Mouse (Mus musculus): Measurements from ENCODE around the gene Dek. TPM values are rescaled to one million over a fixed set of nuclear protein-coding genes. Genes with fewer than 3 reads are reported as not detected.
A peak's percentile ranks its signal among the peaks of the same experiment; 100 is the strongest.

Gene Dek
- total RNA-seq, 2 experiments from 2014 or later = 589 to 678 TPM

DNA sequence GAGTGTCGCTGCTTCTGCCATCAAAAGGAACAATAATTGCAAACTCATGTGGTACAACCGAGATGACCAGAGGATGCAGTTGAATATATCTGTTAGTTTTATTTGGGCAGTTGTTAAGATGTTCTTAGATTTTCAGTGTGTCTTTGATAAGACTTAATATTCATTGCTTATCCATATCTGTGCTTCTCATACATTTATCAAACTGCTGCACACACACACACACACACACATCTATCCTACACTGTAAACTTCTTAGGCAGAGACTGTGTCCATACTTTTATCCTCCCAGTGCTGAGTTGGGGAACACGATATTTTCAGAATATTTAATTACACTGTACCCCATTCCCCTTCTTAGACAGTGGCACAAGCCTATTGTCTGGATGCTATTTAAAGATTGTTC is 5.2 kb upstream of the Dek start:
- no peak for ATAC-seq (ENCODE audit: poor library complexity, severe bottlenecking)

DNA sequence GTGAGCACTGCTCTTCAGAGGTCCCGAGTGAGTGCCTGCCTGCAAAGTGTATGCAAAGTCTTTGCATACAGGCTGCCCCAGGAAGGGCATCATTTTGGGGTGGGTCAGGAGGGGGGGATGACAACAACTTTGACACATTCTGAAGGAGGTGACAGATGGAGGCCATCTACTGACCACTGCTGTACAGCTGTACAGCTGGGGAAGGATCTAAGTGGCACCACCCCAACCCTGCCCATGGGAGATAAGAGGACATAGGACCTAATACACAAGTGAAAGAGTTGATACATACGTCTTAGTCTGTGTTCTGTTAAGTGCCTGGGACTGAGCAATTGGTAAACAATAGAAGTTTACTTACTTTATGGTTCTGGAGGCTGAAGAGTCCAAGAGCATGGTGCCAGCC is 3.2 kb upstream of the Dek start:
- ATAC-seq (ENCODE audit: poor library complexity, severe bottlenecking) = no peak

DNA sequence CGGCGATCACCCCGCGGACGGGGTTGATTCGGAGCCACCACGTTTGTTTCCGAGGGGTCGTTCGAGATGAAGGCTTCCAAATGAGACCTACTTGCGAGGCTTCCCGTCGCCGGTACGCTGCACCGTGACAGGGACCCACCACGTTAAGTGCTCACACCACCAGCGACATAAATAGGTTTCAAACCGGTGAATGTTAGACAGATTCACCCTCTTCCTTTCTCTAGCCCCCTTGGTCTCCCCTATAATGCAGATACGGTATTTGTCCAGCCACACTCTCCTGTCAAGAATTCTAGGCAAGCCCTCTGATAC is 533 bp upstream of the Dek start:
- no peak for ATAC-seq (ENCODE audit: poor library complexity, severe bottlenecking)

DNA sequence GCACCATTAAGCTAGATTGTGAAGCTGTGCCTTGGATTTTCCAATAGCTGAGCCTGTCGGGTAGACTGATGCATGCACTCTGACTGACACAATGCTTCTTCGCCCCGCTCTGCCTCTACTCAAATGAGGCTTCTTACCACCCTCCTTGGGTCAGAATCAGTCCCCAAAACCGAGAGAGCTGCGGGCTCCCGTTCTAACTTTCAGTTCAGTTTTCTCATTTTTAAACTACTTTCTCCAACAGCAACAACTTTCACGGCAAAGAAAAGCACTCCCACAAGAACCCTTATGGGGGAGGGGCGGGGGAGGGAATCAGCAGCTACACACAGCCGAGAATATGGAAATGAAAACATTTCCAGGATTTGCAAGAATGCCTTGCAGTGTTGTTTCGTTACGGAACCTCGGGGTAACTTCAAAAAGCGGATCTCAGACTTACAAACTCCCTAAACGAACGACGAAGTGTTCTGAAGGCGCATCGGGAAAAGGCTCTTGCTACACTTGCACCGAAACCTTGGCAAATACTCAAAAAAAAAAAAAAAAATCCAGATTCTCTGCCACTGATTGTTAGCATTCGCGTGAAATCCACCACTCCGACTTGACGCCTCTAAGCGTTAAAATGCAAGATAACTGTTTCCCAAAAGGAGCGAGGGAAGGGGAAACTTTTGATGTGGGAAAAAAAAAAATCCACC is 1.0 kb downstream of the Dek start:
- peak; percentile 45 for ATAC-seq (ENCODE audit: poor library complexity, severe bottlenecking)

DNA sequence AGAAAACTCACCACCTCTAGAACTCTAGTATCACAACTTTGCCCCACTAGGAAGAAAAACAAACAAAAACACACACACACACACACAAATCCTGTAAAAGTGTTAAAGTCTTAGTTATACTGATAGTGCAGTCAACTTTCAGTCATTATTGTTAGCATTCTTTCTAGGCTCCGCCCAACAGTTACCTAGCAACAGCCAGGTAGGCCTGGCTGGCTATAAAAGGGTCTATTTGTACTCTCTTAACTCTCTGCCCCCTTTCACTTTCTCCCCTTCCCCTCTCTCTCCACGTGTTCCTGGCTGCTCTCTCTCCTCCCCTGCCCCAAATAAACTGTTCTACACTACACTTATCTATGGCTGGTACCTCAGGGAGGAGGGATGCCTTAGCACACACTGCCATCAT is 1.9 kb downstream of the Dek start:
- ATAC-seq (ENCODE audit: poor library complexity, severe bottlenecking) = no peak

DNA sequence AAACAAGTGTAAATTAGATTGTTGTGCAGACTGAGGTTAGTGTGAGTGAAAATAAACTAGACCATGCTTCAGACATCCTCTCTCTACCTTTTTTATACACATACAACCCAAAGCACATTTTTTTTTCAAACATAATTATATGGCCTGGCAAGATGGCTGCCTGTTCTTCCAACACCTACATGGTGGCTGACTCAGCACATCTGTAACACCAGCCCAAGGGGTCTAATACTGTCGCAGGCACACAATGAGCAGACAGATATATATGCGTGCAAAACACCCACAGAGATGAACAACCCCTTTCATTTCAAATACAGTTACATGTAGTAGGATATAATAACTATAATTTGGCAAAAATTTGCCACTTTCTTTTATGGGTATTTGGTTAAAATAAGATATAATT is 5.4 kb downstream of the Dek start:
- no peak for ATAC-seq (ENCODE audit: poor library complexity, severe bottlenecking)

DNA sequence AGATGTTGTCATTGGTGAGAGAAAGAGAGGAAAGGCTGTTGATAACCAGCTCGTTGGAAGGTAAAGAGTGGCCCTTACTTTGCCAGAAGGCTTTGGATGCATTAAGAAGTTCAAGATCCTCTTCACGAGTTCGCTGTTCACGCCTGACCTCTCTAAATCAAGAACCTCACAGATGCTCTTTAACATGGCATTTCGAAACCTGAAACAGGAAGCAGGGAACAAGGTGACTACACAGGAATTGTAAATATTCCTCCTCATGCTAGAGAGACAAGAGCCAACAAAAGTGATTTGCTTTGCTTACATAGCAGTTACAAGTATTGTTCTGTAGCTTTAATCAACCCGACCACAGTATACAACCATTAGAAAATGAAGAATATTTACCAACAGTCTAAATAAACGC is 6.7 kb downstream of the Dek start:
- no peak for ATAC-seq (ENCODE audit: poor library complexity, severe bottlenecking)

DNA sequence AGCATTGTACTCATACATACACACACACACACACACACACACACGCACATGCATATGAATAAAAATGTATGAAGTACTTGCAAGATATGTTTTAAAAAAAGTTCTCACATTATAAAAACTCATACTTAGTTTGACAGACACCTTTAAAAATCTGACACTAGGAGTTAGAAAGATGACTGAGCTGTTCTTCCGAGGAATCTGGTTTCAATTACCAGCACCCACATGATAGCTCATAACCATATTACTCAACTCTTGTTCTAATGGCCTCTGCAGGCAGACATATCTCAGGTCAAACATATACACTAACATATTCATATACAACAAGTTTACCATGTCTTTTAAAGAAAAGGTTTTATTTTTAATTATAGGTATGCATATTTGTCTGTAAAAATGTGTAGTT is 9.4 kb downstream of the Dek start:
- no peak for ATAC-seq (ENCODE audit: poor library complexity, severe bottlenecking)

DNA sequence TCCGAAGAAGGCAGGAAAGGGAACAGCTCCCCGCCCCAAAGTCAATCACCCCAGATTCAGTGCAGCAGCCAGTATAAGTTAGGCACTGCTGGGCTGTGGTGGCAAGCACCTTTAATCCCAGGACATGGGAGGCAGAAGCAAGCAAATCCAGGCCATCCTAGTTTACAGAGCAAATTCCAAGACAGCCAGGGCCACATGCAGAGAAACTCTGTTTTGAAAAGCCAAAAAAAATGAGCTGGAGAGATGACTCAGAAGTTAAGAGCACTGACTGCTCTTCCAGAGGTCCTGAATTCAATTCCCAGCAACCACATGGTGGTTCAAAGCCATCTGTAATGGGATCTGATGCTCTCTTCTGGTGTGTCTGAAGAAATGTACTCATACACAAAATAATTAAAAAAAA is 12.2 kb downstream of the Dek start:
- ATAC-seq (ENCODE audit: poor library complexity, severe bottlenecking) = no peak

DNA sequence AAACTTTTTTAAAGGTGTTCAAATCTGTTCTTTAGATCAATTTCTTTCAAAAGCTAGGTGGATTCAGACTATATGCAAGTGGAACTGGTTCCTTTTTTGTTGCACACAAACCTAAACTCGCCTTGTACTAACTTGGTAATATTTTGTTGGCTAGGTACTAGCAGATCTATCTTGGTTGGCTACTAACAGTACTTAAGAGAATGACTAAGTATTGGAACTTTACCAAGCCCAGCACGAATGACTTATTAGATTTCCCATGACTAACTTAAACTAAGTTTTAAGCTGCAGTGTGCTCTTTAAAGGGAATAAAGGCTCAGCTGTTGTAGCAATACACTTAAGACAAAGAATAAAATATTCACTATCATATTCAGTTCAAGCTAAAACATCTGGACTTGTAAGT is 16.7 kb downstream of the Dek start:
- no peak for ATAC-seq (ENCODE audit: poor library complexity, severe bottlenecking)

DNA sequence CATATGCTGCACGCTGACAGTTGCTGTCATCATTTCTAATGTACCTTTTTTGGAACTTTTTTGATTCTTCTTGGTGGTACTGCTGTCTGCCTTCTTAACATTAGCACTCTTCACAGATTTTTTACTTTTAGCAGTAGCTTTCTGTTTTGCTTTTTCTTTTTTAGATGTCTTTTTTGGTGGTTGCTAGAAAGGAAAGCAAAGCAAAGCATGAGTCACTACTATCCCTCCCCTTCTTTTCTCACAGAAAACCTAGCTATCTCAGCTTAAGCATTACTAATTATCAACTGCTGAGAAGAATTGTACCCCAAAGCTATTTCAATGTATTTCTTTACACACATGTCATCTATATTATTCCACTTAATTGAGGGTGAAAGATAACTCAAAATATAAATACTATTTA is 17.6 kb downstream of the Dek start:
- ATAC-seq (ENCODE audit: poor library complexity, severe bottlenecking) = no peak

DNA sequence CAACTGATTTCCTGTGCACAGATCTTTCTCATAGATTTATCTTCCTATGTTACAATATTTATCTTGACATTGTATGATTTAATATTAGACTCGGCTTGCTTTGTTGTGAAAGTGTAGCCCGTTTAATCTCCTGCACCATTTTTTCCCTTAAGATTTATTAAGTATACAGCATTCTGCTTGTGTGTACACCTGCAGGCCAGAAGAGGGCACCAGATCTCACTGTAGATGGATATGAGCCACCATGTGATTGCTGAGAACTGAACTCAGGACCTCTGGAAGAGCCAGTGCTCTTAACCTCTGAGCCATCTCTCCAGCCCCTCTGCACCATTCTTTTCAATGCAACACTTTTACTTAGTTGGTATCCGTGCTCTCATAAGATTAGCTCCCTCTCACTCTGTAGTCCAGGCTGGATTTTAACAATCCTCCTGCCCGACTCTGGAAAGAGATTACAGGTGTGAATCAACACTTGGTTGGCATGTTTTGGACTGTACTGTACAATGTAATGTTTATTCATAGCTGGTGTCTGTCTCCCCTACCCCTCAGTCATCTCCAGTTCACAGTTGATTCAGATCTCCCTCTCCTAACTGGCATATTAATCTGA is 25.0 kb downstream of the Dek start:
- ATAC-seq (ENCODE audit: poor library complexity, severe bottlenecking) = no peak

DNA sequence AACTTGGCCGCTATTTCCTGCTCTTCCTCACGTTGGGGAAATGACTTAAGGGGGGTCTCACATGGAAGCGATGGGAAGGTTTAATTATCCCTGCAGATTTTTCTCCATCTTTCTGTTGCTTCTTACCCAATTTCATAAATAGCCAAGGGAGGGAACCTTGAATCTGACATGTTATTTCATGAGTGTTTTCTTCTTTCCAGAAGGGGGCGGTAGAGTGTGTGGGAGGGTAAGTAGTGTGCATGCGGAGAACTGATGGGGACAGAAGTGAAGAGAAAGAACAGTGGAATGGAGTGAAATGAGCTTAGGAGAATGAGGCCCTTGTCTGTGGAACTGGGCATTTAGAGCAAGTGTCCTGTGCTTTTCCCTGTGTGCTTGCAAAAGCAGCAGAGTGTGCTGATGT is 27.2 kb downstream of the Dek start:
- ATAC-seq (ENCODE audit: poor library complexity, severe bottlenecking) = no peak

DNA sequence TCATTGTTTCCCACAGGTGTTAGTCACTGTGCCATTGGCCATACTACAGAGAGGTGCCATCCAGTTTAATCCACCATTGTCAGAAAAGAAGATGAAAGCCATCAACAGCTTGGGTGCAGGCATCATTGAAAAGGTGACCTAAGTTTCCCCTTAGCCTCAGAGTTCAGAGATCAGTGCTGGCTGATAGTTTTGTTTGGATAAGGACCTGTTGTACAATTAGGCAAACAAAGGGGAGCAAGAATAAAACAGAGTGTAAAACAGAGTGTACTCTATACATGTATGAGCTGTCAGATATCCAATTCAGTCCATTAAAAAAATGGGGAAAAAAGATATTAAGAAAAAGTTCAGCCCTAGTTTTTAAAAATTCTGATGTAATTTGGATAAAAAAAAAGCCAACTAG is 28.6 kb downstream of the Dek start:
- no peak for ATAC-seq (ENCODE audit: poor library complexity, severe bottlenecking)

DNA sequence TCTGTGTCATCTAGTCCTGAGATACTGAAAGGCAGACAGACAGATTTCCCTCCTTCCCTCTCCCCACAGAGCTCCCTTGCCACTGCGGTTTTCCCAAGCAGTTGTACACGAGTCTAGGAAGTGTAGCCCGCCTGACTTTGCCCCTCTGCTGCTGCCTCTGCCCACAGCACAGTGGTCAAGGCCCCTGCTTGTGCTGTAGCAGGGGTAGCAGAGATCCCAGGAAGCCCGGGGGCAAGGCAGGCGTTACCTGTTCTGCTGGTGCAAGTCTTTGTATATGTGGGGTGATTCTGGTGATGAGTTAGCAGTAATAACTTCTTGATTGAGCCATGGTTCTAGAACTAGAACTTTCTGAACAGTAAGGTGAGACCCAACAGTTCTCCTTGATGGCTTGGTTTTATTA is 29.8 kb downstream of the Dek start:
- ATAC-seq (ENCODE audit: poor library complexity, severe bottlenecking) = no peak

DNA sequence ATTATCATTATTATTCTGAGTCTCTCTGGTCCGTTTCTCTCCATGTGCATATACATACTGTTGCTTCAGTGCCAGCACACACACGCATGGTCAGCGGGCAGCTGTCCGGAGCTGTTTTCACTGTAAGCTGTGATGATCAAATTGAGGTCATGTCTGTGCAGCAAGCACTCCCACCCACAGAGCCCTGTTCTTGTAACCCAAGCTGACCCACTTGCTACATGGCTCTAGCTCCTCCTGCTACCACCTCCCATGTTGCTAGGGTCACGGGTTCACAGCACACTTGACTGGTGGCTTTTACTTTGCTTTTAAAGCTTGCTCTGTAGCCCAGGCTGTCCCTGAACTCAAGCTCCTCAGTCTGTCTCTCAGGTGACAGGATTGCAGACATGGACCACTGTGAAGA is 33.5 kb downstream of the Dek start:
- no peak for ATAC-seq (ENCODE audit: poor library complexity, severe bottlenecking)

DNA sequence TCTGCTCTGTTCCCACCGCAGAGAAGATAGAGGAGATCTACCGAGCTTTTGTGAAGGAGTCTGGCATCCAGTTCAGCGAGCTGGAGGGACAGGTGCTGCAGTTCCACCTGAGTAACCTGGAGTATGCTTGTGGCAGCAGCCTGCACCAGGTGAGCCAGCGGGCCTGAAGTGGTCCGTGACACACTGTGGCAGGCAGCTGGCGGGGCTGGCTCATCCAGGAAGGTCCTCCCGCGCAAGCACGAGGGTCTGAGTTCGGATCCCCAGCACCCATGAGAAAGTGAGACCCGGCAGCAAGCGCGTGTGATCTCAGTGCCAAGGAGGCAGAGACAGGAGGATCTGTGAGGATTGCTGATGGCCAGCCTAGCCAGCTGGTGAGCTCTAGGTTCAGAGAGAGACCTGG is 34.1 kb downstream of the Dek start:
- no peak for ATAC-seq (ENCODE audit: poor library complexity, severe bottlenecking)

DNA sequence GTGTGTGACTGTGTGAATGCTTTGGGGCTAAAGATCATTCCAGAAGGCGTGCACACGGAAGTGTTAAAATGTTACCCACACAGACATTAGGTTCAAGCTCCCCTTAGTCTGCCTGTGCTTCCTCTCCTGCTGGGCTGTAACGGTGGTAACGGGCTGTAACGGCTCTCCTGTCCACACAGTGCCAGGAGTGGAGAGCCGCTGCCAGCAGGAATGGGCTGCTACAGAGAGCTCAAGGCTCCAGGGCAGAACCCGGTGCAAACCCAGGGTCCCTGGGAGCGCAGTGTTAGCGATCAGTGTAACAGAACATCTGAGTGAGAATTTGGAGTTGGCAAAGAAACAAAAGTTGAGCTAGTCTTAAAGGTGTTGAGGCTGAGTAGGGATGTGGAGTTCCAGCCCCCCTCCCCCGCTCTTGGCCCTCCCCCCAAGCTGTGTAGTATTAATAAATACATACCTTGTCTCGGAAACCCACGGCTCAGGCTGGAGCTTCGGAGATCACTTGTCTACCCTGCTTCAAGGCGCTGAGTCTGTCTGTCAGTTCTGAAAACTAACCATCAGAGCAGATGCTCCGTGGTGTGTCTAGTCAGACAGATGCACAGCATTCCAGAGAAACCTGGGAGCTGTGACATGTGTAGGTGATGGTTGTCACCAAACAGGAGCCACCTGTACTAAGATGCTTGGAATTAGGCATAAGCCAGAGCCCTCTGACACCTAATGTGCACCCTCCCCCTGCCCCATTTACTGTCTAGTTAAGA is 35.5 kb downstream of the Dek start:
- no peak for ATAC-seq (ENCODE audit: poor library complexity, severe bottlenecking)

DNA sequence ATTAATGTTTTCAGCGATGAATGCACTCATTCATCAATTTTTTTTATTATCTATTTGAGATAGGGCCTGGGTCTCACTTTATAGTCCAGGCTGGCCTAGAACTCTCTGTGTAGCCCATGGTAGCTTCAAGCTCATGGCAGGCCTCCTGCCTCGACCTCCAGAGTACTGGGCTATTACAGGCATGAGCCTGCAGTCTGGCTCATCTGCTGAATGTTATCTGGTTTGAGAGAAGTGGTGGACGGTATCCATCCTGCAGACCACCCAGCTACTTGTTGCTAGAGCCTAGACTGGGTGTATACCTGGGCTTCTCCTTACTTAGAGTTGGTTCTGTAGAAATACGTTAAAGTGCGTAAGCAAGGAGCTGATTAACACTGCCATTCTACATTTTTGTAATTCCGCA is 39.0 kb downstream of the Dek start:
- ATAC-seq (ENCODE audit: poor library complexity, severe bottlenecking) = no peak

DNA sequence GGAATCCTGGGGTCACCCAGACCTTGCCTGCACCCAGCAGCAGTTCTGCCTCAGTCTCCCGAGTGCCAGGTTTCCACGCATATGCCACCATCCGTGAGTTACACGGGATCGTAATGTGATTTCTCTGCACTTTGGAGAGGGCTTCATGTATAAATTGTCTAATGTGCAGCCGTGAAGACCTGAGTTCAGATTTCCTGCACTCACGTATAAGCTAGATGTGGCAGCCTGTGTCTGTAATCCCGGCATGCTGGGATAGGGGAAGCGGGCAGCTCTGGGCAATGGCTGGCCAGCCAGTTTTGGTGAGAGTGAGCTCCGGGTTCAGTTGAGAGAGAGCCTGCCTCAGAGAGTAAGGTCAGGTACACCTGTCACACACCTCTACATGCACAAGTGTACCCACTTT is 39.5 kb downstream of the Dek start:
- no peak for ATAC-seq (ENCODE audit: poor library complexity, severe bottlenecking)

DNA sequence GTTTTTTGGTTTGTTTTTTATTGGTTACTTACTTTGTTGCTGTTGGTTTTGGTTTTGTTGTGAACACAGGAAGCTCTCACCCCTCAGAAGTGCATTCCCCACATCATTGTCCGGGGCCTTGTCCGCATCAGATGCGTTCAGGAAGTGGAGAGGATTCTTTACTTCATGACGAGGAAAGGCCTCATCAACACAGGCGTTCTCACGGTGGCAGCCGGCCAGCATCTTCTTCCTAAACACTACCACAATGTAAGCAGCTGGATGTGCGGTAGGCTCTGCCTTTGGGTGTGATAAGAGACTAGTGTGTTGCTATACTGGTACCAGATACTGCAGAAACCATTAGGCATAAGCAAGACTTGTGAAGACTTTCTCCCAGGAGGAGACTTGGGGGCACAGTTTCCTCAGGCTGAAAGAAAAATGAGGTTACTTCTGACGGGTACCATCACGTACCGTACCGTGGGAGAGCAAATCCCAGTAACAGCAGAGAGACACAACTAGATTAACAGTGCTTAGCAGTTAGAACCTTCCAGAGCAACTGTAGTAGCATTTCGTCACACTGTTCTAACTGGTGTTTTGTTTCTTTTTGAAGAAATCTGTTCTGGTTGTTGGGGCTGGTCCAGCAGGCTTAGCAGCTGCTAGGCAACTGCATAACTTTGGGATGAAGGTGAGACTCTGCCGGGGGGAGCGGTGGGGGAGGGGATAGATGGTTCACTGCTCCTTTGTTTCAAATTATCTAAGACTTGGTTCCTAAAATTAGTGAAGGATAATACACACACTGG is 41.8 kb downstream of the Dek start:
- ATAC-seq (ENCODE audit: poor library complexity, severe bottlenecking) = no peak

DNA sequence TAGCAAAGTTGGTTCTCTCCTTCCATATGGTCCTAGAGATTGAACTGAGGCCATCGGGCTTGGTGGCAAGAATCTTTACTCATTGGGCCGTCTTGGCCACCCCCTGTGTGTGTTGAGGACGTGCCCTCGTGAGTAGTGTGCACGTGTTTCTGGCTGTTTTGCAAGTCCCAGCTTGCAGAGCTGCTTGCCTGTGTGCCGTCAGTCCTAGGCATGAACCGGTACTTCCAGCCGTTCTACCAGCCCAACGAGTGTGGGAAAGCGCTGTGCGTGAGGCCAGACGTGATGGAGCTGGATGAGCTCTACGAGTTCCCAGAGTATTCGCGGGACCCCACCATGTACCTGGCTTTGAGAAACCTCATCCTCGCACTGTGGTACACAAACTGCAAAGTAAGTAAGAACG is 43.2 kb downstream of the Dek start:
- ATAC-seq (ENCODE audit: poor library complexity, severe bottlenecking) = no peak
